Mouse (Mus musculus): ENCODE data around the gene Pacsin1. TPM values are rescaled to one million over a fixed set of nuclear protein-coding genes. Genes with fewer than 3 reads are reported as not detected.
A peak's percentile ranks its signal among the peaks of the same experiment; 100 is the strongest.

Pacsin1 gene
- polyA plus RNA-seq (2012; rRNA removed), result 24.0 and 24.7 TPM in 2 replicates

- peak within 1 kb of the TSS; percentile 34; the same call in 1 of the 2 replicates for H3K27ac ChIP-seq (ENCODE audit: control insufficient read depth, insufficient read depth, low read length)
- TF ChIP-seq POLR2A (IDR thresholded peaks at IDR 0.05; ENCODE audit: control insufficient read depth, extremely low read depth, insufficient read depth, low read length, poor library complexity) (peak; percentile 30; the same call in 1 of the 2 replicates), CTCF (IDR thresholded peaks at IDR 0.05; ENCODE audit: borderline replicate concordance, control insufficient read depth, extremely low read depth, insufficient read depth, low read length, poor library complexity) (no peak)
- no peaks in the 10 kb centered on the region for H3K36me3 ChIP-seq (ENCODE audit: control insufficient read depth, insufficient read depth, low read length)
- H3K4me3 ChIP-seq (ENCODE audit: control insufficient read depth, insufficient read depth, low read length), result peak within 1 kb of the TSS; percentile 64
- WGBS, result 3% methylated on average over 62 of the region's 65 CpGs
- peak; percentile 71 for DNase-seq
- peaks cover 36% of the 10 kb centered on the region for H3K4me1 ChIP-seq (replicated peaks; ENCODE audit: control insufficient read depth, insufficient read depth, low read length)
- no peaks in the 10 kb centered on the region for H3K27me3 ChIP-seq (ENCODE audit: control insufficient read depth, insufficient read depth, low read length)
Observed at GRCm38 (mm10) chr17:27655089-27656010, at the start of gene Pacsin1. TSS of gene Pacsin1 (plus strand) at chr17:27655509.

GRCm38 (mm10) chr17:27609576-27609975 is 45.7 kb upstream of the Pacsin1 start:
- Histone ChIP-seq H3K4me3 (ENCODE audit: control insufficient read depth, insufficient read depth, low read length) (no peak overlapping the region), H3K36me3 (ENCODE audit: control insufficient read depth, insufficient read depth, low read length) (no peaks in the 10 kb centered on the region), H3K27me3 (ENCODE audit: control insufficient read depth, insufficient read depth, low read length) (no peaks in the 10 kb centered on the region), H3K27ac (ENCODE audit: control insufficient read depth, insufficient read depth, low read length) (no peak overlapping the region), H3K4me1 (replicated peaks; ENCODE audit: control insufficient read depth, insufficient read depth, low read length) (peaks cover 15% of the 10 kb centered on the region)
- DNase-seq, result no peak
- WGBS, result 93% methylated on average over 7 of the region's 7 CpGs
- TF ChIP-seq POLR2A (IDR thresholded peaks at IDR 0.05; ENCODE audit: control insufficient read depth, extremely low read depth, insufficient read depth, low read length, poor library complexity), result no peak
- TF ChIP-seq CTCF (IDR thresholded peaks at IDR 0.05; ENCODE audit: borderline replicate concordance, control insufficient read depth, extremely low read depth, insufficient read depth, low read length, poor library complexity), result no peak

GRCm38 (mm10) chr17:27610679-27611518 is 44.4 kb upstream of the Pacsin1 start:
- 58% methylated on average over 10 of the region's 10 CpGs for WGBS
- no peaks in the 10 kb centered on the region for H3K27me3 ChIP-seq (ENCODE audit: control insufficient read depth, insufficient read depth, low read length)
- no peak for TF ChIP-seq POLR2A (IDR thresholded peaks at IDR 0.05; ENCODE audit: control insufficient read depth, extremely low read depth, insufficient read depth, low read length, poor library complexity)
- TF ChIP-seq CTCF (IDR thresholded peaks at IDR 0.05; ENCODE audit: borderline replicate concordance, control insufficient read depth, extremely low read depth, insufficient read depth, low read length, poor library complexity), result no peak
- peaks cover 15% of the 10 kb centered on the region for H3K4me1 ChIP-seq (replicated peaks; ENCODE audit: control insufficient read depth, insufficient read depth, low read length)
- DNase-seq, result no peak
- H3K36me3 ChIP-seq (ENCODE audit: control insufficient read depth, insufficient read depth, low read length), result no peaks in the 10 kb centered on the region
- H3K27ac ChIP-seq (ENCODE audit: control insufficient read depth, insufficient read depth, low read length), result no peak overlapping the region
- H3K4me3 ChIP-seq (ENCODE audit: control insufficient read depth, insufficient read depth, low read length), result no peak overlapping the region

- Histone ChIP-seq H3K36me3 (ENCODE audit: control insufficient read depth, insufficient read depth, low read length) (no peaks in the 10 kb centered on the region), H3K27me3 (ENCODE audit: control insufficient read depth, insufficient read depth, low read length) (no peaks in the 10 kb centered on the region), H3K4me1 (replicated peaks; ENCODE audit: control insufficient read depth, insufficient read depth, low read length) (peaks cover 15% of the 10 kb centered on the region), H3K27ac (ENCODE audit: control insufficient read depth, insufficient read depth, low read length) (no peak overlapping the region), H3K4me3 (ENCODE audit: control insufficient read depth, insufficient read depth, low read length) (no peak overlapping the region)
- no peak for DNase-seq
- WGBS, result 51% methylated on average over 3 of the region's 3 CpGs
- TF ChIP-seq CTCF (IDR thresholded peaks at IDR 0.05; ENCODE audit: borderline replicate concordance, control insufficient read depth, extremely low read depth, insufficient read depth, low read length, poor library complexity), result no peak
- TF ChIP-seq POLR2A (IDR thresholded peaks at IDR 0.05; ENCODE audit: control insufficient read depth, extremely low read depth, insufficient read depth, low read length, poor library complexity), result no peak
Observed at GRCm38 (mm10) chr17:27611519-27611884, 43.8 kb upstream of the Pacsin1 start.

GRCm38 (mm10) chr17:27611994-27612393 is 43.3 kb upstream of the Pacsin1 start:
- Histone ChIP-seq H3K27ac (ENCODE audit: control insufficient read depth, insufficient read depth, low read length) (no peak overlapping the region), H3K27me3 (ENCODE audit: control insufficient read depth, insufficient read depth, low read length) (no peaks in the 10 kb centered on the region), H3K4me3 (ENCODE audit: control insufficient read depth, insufficient read depth, low read length) (no peak overlapping the region), H3K4me1 (replicated peaks; ENCODE audit: control insufficient read depth, insufficient read depth, low read length) (peaks cover 15% of the 10 kb centered on the region), H3K36me3 (ENCODE audit: control insufficient read depth, insufficient read depth, low read length) (no peaks in the 10 kb centered on the region)
- WGBS, result 75% methylated on average over 5 of the region's 5 CpGs
- DNase-seq, result no peak
- TF ChIP-seq POLR2A (IDR thresholded peaks at IDR 0.05; ENCODE audit: control insufficient read depth, extremely low read depth, insufficient read depth, low read length, poor library complexity) (no peak), CTCF (IDR thresholded peaks at IDR 0.05; ENCODE audit: borderline replicate concordance, control insufficient read depth, extremely low read depth, insufficient read depth, low read length, poor library complexity) (no peak)

- H3K27ac ChIP-seq (ENCODE audit: control insufficient read depth, insufficient read depth, low read length), result no peak overlapping the region
- DNase-seq, result no peak
- H3K4me3 ChIP-seq (ENCODE audit: control insufficient read depth, insufficient read depth, low read length), result no peak overlapping the region
Observed at GRCm38 (mm10) chr17:27613016-27613415, 42.3 kb upstream of the Pacsin1 start.

More at GRCm38 (mm10) chr17:27613016-27613415, 42.3 kb upstream of the Pacsin1 start:
- WGBS, result 93% methylated on average over 4 of the region's 4 CpGs
- H3K4me1 ChIP-seq (replicated peaks; ENCODE audit: control insufficient read depth, insufficient read depth, low read length), result peaks cover 15% of the 10 kb centered on the region
- no peak for TF ChIP-seq CTCF (IDR thresholded peaks at IDR 0.05; ENCODE audit: borderline replicate concordance, control insufficient read depth, extremely low read depth, insufficient read depth, low read length, poor library complexity)
- TF ChIP-seq POLR2A (IDR thresholded peaks at IDR 0.05; ENCODE audit: control insufficient read depth, extremely low read depth, insufficient read depth, low read length, poor library complexity), result no peak
- H3K27me3 ChIP-seq (ENCODE audit: control insufficient read depth, insufficient read depth, low read length), result no peaks in the 10 kb centered on the region
- no peaks in the 10 kb centered on the region for H3K36me3 ChIP-seq (ENCODE audit: control insufficient read depth, insufficient read depth, low read length)

All from thymus, adult 2 months (tissue).